Mouse (Mus musculus): ENCODE measurements around the gene Cd96.

Cd96 gene

DNA sequence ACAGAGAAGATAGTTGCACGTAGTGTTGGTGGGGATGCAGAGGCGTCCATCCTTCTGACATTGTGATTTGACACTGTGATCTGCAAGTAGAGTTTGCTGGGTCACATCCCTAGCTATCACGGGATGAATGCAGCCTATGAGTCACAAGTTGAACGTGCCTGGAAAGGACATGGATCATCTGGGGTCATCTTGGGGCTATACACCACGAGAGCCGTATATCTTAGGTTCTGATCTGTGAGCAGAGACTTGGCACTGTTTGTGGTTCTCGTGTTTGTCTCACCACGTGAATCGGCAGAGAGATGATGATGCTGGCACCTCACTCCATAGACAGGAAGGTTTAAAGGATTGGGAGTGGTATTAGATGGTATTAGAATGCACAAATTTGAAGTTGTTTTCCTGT, 86.2 kb downstream of the Cd96 start:
- no peak for DNase-seq

GRCm38 (mm10) chr16:46022958-46023491, 97.0 kb downstream of the Cd96 start:
- no peak for DNase-seq

GRCm38 (mm10) chr16:46022189-46022928, 97.7 kb downstream of the Cd96 start:
- peak; percentile 75 to 76 for DNase-seq

DNA sequence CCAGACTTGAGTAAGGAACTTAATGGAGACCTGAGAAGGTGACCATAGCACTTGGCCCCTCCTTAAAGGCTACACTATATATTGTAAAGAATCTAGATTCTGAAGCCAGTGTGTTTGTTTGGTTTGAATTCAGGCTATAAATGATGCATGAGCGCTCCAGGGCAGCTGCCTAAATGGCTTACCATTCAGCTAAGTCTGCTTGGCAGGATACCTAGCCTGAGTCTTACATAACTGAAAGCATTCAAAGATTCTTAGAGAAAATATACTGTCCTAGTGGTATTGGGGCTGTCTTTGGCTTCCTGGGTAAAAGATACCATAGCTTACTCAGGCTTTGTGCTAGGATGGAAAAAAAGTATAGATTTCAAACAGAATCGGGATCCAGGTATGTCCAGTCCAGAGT, 98.7 kb downstream of the Cd96 start:
- no peak for DNase-seq

DNA sequence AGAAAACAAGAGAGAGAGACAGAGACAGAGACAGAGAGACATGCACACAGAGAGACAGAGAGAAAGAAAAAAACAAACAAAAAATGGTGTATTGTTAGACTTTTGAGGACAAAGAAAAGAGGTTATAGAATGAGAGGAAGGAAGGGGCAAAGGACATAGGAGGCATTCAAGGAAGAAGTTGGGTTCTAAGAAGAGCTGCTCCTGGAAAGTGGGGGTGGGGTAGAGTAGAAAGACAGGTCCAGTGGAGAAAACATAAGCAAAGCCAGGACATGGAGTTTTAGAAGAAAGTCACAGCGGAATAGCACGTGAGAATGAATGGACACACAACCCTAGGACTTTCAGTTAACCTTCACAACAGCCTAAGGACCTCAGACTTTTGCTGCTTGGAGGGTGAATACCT, 99.7 kb downstream of the Cd96 start:
- no peak for DNase-seq

DNA sequence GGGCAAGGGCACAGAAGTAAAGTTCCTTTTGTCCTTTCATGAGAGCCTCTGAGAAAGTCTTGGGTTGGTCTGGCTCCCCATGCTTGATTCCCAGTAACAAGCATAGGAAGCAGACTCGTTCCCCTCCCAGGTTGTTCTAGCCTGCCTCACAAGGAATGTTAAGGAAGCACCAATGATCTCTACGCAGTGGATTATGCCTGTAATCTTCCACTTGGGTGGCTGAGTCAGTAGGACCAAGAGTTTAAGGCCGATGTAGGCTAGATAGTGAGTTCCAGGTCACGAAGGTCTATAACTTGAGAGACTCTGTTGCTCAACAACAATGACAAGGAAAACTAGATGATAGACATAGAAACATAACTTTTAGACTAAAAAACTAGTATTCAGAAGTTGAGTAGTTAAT, 100.3 kb downstream of the Cd96 start:
- no peak for DNase-seq

DNA sequence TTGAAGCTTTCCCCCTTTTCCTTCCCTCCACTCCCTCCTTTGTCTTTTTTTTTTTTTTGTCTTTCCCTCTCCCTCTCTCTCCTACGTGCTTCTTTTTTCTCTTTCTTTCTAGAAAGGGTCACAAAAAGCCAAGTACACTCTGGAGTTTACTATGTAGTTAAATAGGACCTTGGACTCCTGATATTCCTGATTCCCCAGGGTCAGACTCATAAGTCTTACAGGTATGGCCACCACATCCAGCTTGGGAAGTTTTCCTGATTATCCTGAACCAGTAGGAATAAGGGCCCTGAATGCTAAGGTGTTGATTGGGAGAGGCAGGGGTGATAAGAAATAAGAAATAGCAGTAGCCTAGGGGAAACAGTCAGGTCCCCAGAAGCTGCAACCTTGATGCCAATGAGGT, 100.7 kb downstream of the Cd96 start:
- DNase-seq, result no peak

GRCm38 (mm10) chr16:46011696-46012095, 108.4 kb downstream of the Cd96 start:
- no peak for DNase-seq

- DNase-seq, result peak in 1 of 2 experiments; percentile 36
Observed at GRCm38 (mm10) chr16:46010906-46011220, 109.2 kb downstream of the Cd96 start.

- peak; percentile 96 to 97 for DNase-seq
Observed at GRCm38 (mm10) chr16:46010153-46010905, 109.7 kb downstream of the Cd96 start, which contains the start of gene Plcxd2. Gene Plcxd2, minus strand, starts transcription at chr16:46010218.

DNA sequence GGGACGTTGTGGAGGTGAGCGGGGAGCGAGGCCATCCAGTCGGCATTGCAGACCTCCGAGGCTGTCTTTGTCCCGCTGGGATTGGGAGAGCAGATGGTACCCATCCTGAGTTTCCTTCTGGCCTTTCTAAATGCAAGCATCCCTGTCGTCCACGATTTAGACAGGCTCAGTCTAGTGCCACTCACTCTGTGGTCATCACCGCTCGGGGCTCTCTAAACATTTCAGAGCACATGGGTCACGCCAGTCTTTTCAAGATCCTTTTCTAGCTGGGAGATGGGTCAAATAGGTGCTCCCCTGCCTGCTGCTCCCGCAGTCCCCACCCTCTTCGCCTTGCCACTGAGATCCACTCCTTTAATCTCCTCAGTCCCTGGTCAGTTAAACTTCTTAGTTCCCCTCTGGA, 110.3 kb downstream of the Cd96 start:
- peak; percentile 73 for DNase-seq

DNA sequence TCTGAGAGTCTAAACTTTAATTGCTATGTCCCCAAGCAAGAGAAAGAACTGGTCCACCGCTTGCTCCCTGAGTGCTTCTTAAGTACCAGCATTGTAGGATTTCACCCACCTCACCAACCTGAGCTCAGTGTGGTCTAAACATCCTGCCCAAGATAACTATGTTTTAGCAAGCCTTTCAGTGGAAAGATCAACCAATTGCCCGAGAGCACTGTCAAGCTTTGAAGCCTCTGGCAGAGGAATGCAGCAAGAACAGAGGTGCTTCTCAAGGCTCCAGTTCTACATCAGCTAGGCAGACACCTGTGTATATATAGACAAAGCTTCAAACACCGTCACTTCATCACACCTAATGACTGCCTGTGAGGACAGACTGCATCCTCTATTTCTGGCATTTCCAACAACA, 111.3 kb downstream of the Cd96 start:
- peak; percentile 12 to 38 for DNase-seq

DNA sequence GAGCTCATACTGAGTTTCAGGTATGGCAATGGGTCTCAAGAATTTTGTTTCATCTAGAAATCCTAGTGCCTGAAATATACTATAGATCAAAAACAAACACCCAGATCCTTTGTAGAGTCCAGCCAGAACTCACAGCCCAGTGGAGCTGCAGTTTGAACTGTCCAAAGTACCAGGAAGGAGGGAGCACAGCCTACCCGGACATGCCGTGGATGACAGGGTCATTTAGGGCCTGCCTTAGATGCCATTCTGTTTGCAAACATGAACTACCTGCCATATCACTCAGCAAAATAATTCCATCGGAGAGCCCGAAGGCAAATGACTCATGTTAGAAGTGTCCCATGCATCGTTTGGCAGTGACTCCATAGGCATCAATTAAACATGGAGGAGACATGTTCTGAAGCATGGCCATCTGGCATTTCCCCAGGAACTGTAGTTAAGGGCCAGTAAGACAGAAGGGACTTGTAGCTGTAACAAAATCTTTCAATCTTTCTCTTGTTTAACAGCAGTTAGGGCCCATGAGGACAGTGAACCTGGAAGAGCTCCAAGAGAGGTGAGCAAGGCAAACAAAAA, 111.9 kb downstream of the Cd96 start:
- DNase-seq, result peak; percentile 59 to 66

DNA sequence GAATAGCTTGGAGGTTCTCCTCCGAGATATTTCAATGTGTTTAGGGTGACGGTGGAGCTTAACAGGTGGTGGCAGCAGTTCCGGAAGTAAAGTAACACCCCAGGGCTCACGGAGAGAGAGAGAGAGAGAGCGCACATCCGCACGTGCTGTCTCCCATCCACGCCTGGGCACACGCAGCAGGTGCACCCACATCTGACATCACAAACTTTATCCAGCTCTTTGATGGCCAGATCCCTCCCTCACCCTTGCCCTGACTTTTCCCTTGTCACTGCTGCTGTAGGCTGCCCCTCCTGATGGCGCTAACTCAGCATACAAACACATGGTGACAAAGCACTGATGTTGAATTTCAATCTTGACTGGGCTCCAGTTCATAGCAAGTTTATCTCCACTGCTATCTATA, 113.8 kb downstream of the Cd96 start:
- no peak for DNase-seq

GRCm38 (mm10) chr16:46001550-46002166, 118.4 kb downstream of the Cd96 start:
- no peak for DNase-seq

GRCm38 (mm10) chr16:46000976-46001375, 119.1 kb downstream of the Cd96 start:
- DNase-seq, result no peak

- DNase-seq, result peak in 1 of 2 experiments; percentile 22
Observed at GRCm38 (mm10) chr16:45999374-46000191, 120.5 kb downstream of the Cd96 start.

- no peak for DNase-seq
Observed at GRCm38 (mm10) chr16:45998231-45998630, 121.8 kb downstream of the Cd96 start.

GRCm38 (mm10) chr16:45990901-45991676, 129.0 kb downstream of the Cd96 start:
- peak; percentile 30 to 55 for DNase-seq

GRCm38 (mm10) chr16:45986236-45986635, 133.8 kb downstream of the Cd96 start:
- DNase-seq, result no peak

All from cerebellum, postnatal 14 days (tissue).